Mouse (Mus musculus): ENCODE measurements around the gene Gm36028. TPM values are rescaled to one million over a fixed set of nuclear protein-coding genes. Genes with fewer than 3 reads are reported as not detected.

Gm36028 gene
- polyA plus RNA-seq, 1 experiment: 1.8 TPM

GRCm38 (mm10) chr16:37892667-37893066 is 31.7 kb upstream of the Gm36028 start:
- no peaks in the 10 kb centered on the region for H3K4me1 ChIP-seq (ENCODE audit: control insufficient read depth, insufficient read depth, low read length)
- WGBS: 81% methylated on average over 2 of the region's 2 CpGs
- DNase-seq: no peak
- H3K4me3 ChIP-seq (ENCODE audit: insufficient read depth, low read depth, low read length): no peak overlapping the region
- TF ChIP-seq POLR2A (IDR thresholded peaks at IDR 0.05; ENCODE audit: low read depth, low read length): no peak
- no peak for TF ChIP-seq CTCF (conservative IDR thresholded peaks at IDR 0.05; ENCODE audit: insufficient read depth, insufficient read length, low read depth, low read length)
- H3K27ac ChIP-seq (ENCODE audit: insufficient read depth, low read depth, low read length): no peak overlapping the region
- no peaks in the 10 kb centered on the region for H3K36me3 ChIP-seq (ENCODE audit: control insufficient read depth, insufficient read depth, low read length)
- H3K27me3 ChIP-seq (replicated peaks; ENCODE audit: control insufficient read depth, insufficient read depth, low read length): no peaks in the 10 kb centered on the region

- H3K36me3 ChIP-seq (ENCODE audit: control insufficient read depth, insufficient read depth, low read length): no peaks in the 10 kb centered on the region
- WGBS: 87% methylated on average over 3 of the region's 3 CpGs
- no peak for TF ChIP-seq CTCF (conservative IDR thresholded peaks at IDR 0.05; ENCODE audit: insufficient read depth, insufficient read length, low read depth, low read length)
- no peak for TF ChIP-seq POLR2A (IDR thresholded peaks at IDR 0.05; ENCODE audit: low read depth, low read length)
- no peak for DNase-seq
- H3K27ac ChIP-seq (ENCODE audit: insufficient read depth, low read depth, low read length): no peak overlapping the region
- no peaks in the 10 kb centered on the region for H3K4me1 ChIP-seq (ENCODE audit: control insufficient read depth, insufficient read depth, low read length)
- H3K27me3 ChIP-seq (replicated peaks; ENCODE audit: control insufficient read depth, insufficient read depth, low read length): no peaks in the 10 kb centered on the region
- no peak overlapping the region for H3K4me3 ChIP-seq (ENCODE audit: insufficient read depth, low read depth, low read length)
Measured at GRCm38 (mm10) chr16:37888986-37889385, 28.0 kb upstream of the Gm36028 start.

GRCm38 (mm10) chr16:37881168-37881567 is 20.2 kb upstream of the Gm36028 start:
- WGBS: 56% methylated on average over 2 of the region's 2 CpGs
- no peak for DNase-seq
- Histone ChIP-seq H3K27ac (ENCODE audit: insufficient read depth, low read depth, low read length) (no peak overlapping the region), H3K4me3 (ENCODE audit: insufficient read depth, low read depth, low read length) (no peak overlapping the region), H3K4me1 (ENCODE audit: control insufficient read depth, insufficient read depth, low read length) (peaks cover 5% of the 10 kb centered on the region; the same call in 1 of the 2 replicates), H3K27me3 (replicated peaks; ENCODE audit: control insufficient read depth, insufficient read depth, low read length) (no peaks in the 10 kb centered on the region), H3K36me3 (ENCODE audit: control insufficient read depth, insufficient read depth, low read length) (peaks cover 8% of the 10 kb centered on the region)
- TF ChIP-seq POLR2A (IDR thresholded peaks at IDR 0.05; ENCODE audit: low read depth, low read length): no peak
- TF ChIP-seq CTCF (conservative IDR thresholded peaks at IDR 0.05; ENCODE audit: insufficient read depth, insufficient read length, low read depth, low read length): no peak

GRCm38 (mm10) chr16:37879750-37880419 is 18.9 kb upstream of the Gm36028 start:
- WGBS: 80% methylated on average over 4 of the region's 4 CpGs
- no peak overlapping the region for H3K27ac ChIP-seq (ENCODE audit: insufficient read depth, low read depth, low read length)

GRCm38 (mm10) chr16:37878951-37879505 is 18.1 kb upstream of the Gm36028 start:
- no peak overlapping the region for H3K27ac ChIP-seq (ENCODE audit: insufficient read depth, low read depth, low read length)
- no peak for DNase-seq
- peaks cover 8% of the 10 kb centered on the region; the same call in 1 of the 2 replicates for H3K4me1 ChIP-seq (ENCODE audit: control insufficient read depth, insufficient read depth, low read length)
- H3K27me3 ChIP-seq (replicated peaks; ENCODE audit: control insufficient read depth, insufficient read depth, low read length): no peaks in the 10 kb centered on the region
- no peak overlapping the region for H3K4me3 ChIP-seq (ENCODE audit: insufficient read depth, low read depth, low read length)
- H3K36me3 ChIP-seq (ENCODE audit: control insufficient read depth, insufficient read depth, low read length): peaks cover 8% of the 10 kb centered on the region
- TF ChIP-seq POLR2A (IDR thresholded peaks at IDR 0.05; ENCODE audit: low read depth, low read length): no peak
- no peak for TF ChIP-seq CTCF (conservative IDR thresholded peaks at IDR 0.05; ENCODE audit: insufficient read depth, insufficient read length, low read depth, low read length)
- 86% methylated on average over 7 of the region's 7 CpGs for WGBS

More at GRCm38 (mm10) chr16:37879750-37880419, 18.9 kb upstream of the Gm36028 start:
- Histone ChIP-seq H3K4me1 (ENCODE audit: control insufficient read depth, insufficient read depth, low read length) (peaks cover 6% of the 10 kb centered on the region; the same call in 1 of the 2 replicates), H3K36me3 (ENCODE audit: control insufficient read depth, insufficient read depth, low read length) (peaks cover 8% of the 10 kb centered on the region), H3K4me3 (ENCODE audit: insufficient read depth, low read depth, low read length) (no peak overlapping the region), H3K27me3 (replicated peaks; ENCODE audit: control insufficient read depth, insufficient read depth, low read length) (no peaks in the 10 kb centered on the region)
- TF ChIP-seq CTCF (conservative IDR thresholded peaks at IDR 0.05; ENCODE audit: insufficient read depth, insufficient read length, low read depth, low read length) (no peak), POLR2A (IDR thresholded peaks at IDR 0.05; ENCODE audit: low read depth, low read length) (no peak)
- no peak for DNase-seq

- Histone ChIP-seq H3K4me1 (ENCODE audit: control insufficient read depth, insufficient read depth, low read length) (peaks cover 8% of the 10 kb centered on the region; the same call in 1 of the 2 replicates), H3K27me3 (replicated peaks; ENCODE audit: control insufficient read depth, insufficient read depth, low read length) (no peaks in the 10 kb centered on the region), H3K36me3 (ENCODE audit: control insufficient read depth, insufficient read depth, low read length) (peaks cover 8% of the 10 kb centered on the region), H3K27ac (ENCODE audit: insufficient read depth, low read depth, low read length) (no peak overlapping the region), H3K4me3 (ENCODE audit: insufficient read depth, low read depth, low read length) (no peak overlapping the region)
- TF ChIP-seq CTCF (conservative IDR thresholded peaks at IDR 0.05; ENCODE audit: insufficient read depth, insufficient read length, low read depth, low read length): no peak
- no peak for TF ChIP-seq POLR2A (IDR thresholded peaks at IDR 0.05; ENCODE audit: low read depth, low read length)
- 95% methylated on average over 3 of the region's 3 CpGs for WGBS
- DNase-seq: no peak
Measured at GRCm38 (mm10) chr16:37877406-37877805, 16.5 kb upstream of the Gm36028 start.

- WGBS: 61% methylated on average over 4 of the region's 4 CpGs
- TF ChIP-seq POLR2A (IDR thresholded peaks at IDR 0.05; ENCODE audit: low read depth, low read length): no peak
- no peak for TF ChIP-seq CTCF (conservative IDR thresholded peaks at IDR 0.05; ENCODE audit: insufficient read depth, insufficient read length, low read depth, low read length)
- DNase-seq: no peak
Measured at GRCm38 (mm10) chr16:37874501-37875235, 13.7 kb upstream of the Gm36028 start.

More at GRCm38 (mm10) chr16:37874501-37875235, 13.7 kb upstream of the Gm36028 start:
- Histone ChIP-seq H3K27me3 (replicated peaks; ENCODE audit: control insufficient read depth, insufficient read depth, low read length) (no peaks in the 10 kb centered on the region), H3K36me3 (ENCODE audit: control insufficient read depth, insufficient read depth, low read length) (no peaks in the 10 kb centered on the region; the same call in none of the 2 replicates), H3K27ac (ENCODE audit: insufficient read depth, low read depth, low read length) (no peak overlapping the region), H3K4me3 (ENCODE audit: insufficient read depth, low read depth, low read length) (no peak overlapping the region), H3K4me1 (ENCODE audit: control insufficient read depth, insufficient read depth, low read length) (peaks cover 20% of the 10 kb centered on the region; the same call in 1 of the 2 replicates)
